Mouse (Mus musculus): ENCODE measurements around the gene Mbtd1.

- TF ChIP-seq CTCF (IDR thresholded peaks at IDR 0.05; ENCODE audit: low read depth, low read length) = no peak
- no peak for TF ChIP-seq POLR2A (IDR thresholded peaks at IDR 0.05; ENCODE audit: extremely low read depth, insufficient read depth, low read length)
Observed at GRCm38 (mm10) chr11:93948887-93949567, 63.4 kb downstream of the Mbtd1 start.

Data from liver, adult 2 months (tissue).